Mouse (Mus musculus) liver (tissue): Measurements from ENCODE around the gene Adipor2.

Source experiments
- DNase-seq: peaks from one replicate; pipeline ENCODE4 v3.0.0-alpha.2; 2020; ENCODE audit warnings: mixed read lengths

Gene Adipor2

DNA sequence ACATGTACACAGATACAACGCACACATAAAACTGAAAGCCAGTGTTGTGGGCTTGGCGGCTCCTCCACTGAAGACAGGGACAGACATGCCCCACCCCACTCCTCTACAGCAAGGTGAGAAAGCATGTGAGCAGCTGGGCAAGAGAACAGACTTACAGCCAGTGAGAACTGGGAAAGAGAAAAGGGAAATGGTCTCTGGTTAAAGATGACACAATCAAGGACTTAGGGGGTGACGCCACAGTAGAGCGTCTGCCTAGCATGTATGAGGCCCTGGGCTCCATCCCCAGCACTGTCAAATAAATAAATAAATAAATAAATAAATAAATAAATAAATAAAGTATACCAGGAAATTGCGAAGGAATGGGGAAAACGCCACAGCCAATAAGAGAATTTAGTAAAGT, 114.2 kb downstream of the Adipor2 start:
- DNase-seq, result no peak
